In the genomic region with DNA sequence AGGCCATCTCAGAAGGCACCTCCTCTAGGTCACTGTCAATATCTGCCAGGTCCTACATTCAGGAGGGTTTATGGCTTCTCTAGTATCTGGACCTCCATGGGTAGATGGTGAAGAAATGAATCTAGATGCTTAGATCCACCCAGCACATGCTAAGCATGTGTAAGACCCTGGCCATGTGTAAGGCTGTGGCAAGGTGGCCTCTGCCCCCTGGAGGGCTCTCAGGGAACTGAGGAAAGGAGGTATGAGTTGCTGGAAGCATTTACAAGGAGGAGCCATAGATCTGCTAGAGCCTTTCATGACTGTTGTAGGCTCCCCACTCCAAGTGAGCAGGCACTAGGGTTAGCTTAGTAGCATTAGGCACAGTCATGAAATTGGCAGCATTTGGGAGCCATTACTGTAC, we compare ENCODE assay signal across 9 mouse cellular contexts.
DNase-seq lines count a peak whose midpoint lies in the region; ATAC-seq and TF ChIP-seq lines count a peak whose summit lies in the region.
"Had no signal": no experiment of that assay in that cellular context is flagged by ENCODE, and none has a peak within 500 bp of the region (broad histone marks: within the 10 kb centered on the region; RNA-seq: fewer than 3 reads in every experiment).

No protein-coding gene starts in this region.

- H3K4me1 ChIP-seq in heart, postnatal 0 days (ENCODE audit: control insufficient read depth, insufficient read depth), result peaks cover 23% of the 10 kb centered on the region; the same call in 1 of the 2 replicates
- H3K4me1 ChIP-seq in testis, adult 2 months (ENCODE audit: control insufficient read depth, insufficient read depth, low read length), result no peaks in the 10 kb centered on the region
- H3K4me1 ChIP-seq in limb, embryonic 13.5 days, result peaks cover 29% of the 10 kb centered on the region

- TF ChIP-seq POLR2A in testis, adult 2 months (IDR thresholded peaks at IDR 0.05; ENCODE audit: control insufficient read depth, low read depth, low read length), result no peak

- intact Hi-C loops in heart, postnatal 36 days (cut with DNase I), result no loop called here

- H3K27ac ChIP-seq in heart, postnatal 0 days (ENCODE audit: low read depth), result no peak overlapping the region
- H3K27ac ChIP-seq in testis, adult 2 months (ENCODE audit: control insufficient read depth, insufficient read depth, low read depth, low read length), result no peak overlapping the region
- no peak overlapping the region for H3K27ac ChIP-seq in limb, embryonic 13.5 days
- H3K27ac ChIP-seq: embryonic facial prominence, embryonic 12.5 days had no signal

- H3K4me2 ChIP-seq in heart, postnatal 0 days (ENCODE audit: low read depth, low read length), result no peak overlapping the region
- H3K4me2 ChIP-seq in limb, embryonic 13.5 days (replicated peaks), result no peak overlapping the region
- H3K4me2 ChIP-seq: embryonic facial prominence, embryonic 12.5 days had no signal

- DNase-seq in heart, postnatal 0 days (ENCODE audit: low spot score), result no peak
- no peak for DNase-seq in heart, postnatal 36 days
- DNase-seq in testis, postnatal 14 days (ENCODE audit: low spot score), result no peak
- peak; percentile 82 for DNase-seq in thymus, postnatal 4 days
- DNase-seq in ovary, adult 18-20 months (ENCODE audit: low spot score), result no peak
- DNase-seq in yolk sac, embryonic 10.5 days (ENCODE audit: low spot score), result no peak

- no peak overlapping the region for H3K4me3 ChIP-seq in heart, postnatal 0 days (ENCODE audit: low read depth, low read length)
- H3K4me3 ChIP-seq in testis, adult 2 months (ENCODE audit: control insufficient read depth, low read depth, low read length), result no peak overlapping the region
- no peak overlapping the region for H3K4me3 ChIP-seq in limb, embryonic 13.5 days
- H3K4me3 ChIP-seq: embryonic facial prominence, embryonic 12.5 days had no signal

- no peaks in the 10 kb centered on the region for H3K9me3 ChIP-seq in heart, postnatal 0 days (replicated peaks; ENCODE audit: control insufficient read depth, low read length)
- no peaks in the 10 kb centered on the region for H3K9me3 ChIP-seq in limb, embryonic 13.5 days
- H3K9me3 ChIP-seq: embryonic facial prominence, embryonic 12.5 days had no signal

- H3K36me3 ChIP-seq in heart, postnatal 0 days (replicated peaks; ENCODE audit: control insufficient read depth, insufficient read depth, low read length), result no peaks in the 10 kb centered on the region
- H3K36me3 ChIP-seq in testis, adult 2 months (ENCODE audit: control insufficient read depth, insufficient read depth, low read length), result no peaks in the 10 kb centered on the region
- H3K36me3 ChIP-seq in limb, embryonic 13.5 days, result no peaks in the 10 kb centered on the region
- H3K36me3 ChIP-seq: embryonic facial prominence, embryonic 12.5 days had no signal

- TF ChIP-seq EP300 in heart, postnatal 0 days (IDR thresholded peaks at IDR 0.05; ENCODE audit: low read depth), result no peak

- H3K27me3 ChIP-seq in heart, postnatal 0 days (ENCODE audit: control insufficient read depth, insufficient read depth, low read length), result no peaks in the 10 kb centered on the region
- H3K27me3 ChIP-seq in testis, adult 2 months (ENCODE audit: control insufficient read depth, insufficient read depth, low read length), result no peaks in the 10 kb centered on the region
- peaks cover 96% of the 10 kb centered on the region for H3K27me3 ChIP-seq in limb, embryonic 13.5 days

- TF ChIP-seq CTCF in heart, postnatal 0 days (IDR thresholded peaks at IDR 0.05; ENCODE audit: low read depth), result peak; percentile 65
- peak; percentile 7; the same call in 1 of the 2 replicates for TF ChIP-seq CTCF in testis, adult 2 months (IDR thresholded peaks at IDR 0.05; ENCODE audit: control insufficient read depth, insufficient read depth, insufficient replicate concordance, low read depth, low read length)

- ATAC-seq in heart, postnatal 0 days (ENCODE audit: insufficient read depth, low read depth), result peak; percentile 34; the same call in 1 of the 2 replicates
- peak; percentile 18; the same call in 1 of the 2 replicates for ATAC-seq in limb, embryonic 13.5 days (ENCODE audit: low FRiP score, low read depth)

- no peak overlapping the region for H3K9ac ChIP-seq in heart, postnatal 0 days (replicated peaks; ENCODE audit: low read depth, low read length)
- no peak overlapping the region for H3K9ac ChIP-seq in limb, embryonic 13.5 days
- H3K9ac ChIP-seq: embryonic facial prominence, embryonic 12.5 days had no signal
